Mouse (Mus musculus): ENCODE data around the gene Ltv1. TPM values are rescaled to one million over a fixed set of nuclear protein-coding genes. Genes with fewer than 3 reads are reported as not detected.

The Ltv1 gene
- 32.6 and 37.8 TPM in 2 replicates for polyA plus RNA-seq (2015; fragmentation: Nextera tagmentation; extraction: Ambion mirVana)

DNA sequence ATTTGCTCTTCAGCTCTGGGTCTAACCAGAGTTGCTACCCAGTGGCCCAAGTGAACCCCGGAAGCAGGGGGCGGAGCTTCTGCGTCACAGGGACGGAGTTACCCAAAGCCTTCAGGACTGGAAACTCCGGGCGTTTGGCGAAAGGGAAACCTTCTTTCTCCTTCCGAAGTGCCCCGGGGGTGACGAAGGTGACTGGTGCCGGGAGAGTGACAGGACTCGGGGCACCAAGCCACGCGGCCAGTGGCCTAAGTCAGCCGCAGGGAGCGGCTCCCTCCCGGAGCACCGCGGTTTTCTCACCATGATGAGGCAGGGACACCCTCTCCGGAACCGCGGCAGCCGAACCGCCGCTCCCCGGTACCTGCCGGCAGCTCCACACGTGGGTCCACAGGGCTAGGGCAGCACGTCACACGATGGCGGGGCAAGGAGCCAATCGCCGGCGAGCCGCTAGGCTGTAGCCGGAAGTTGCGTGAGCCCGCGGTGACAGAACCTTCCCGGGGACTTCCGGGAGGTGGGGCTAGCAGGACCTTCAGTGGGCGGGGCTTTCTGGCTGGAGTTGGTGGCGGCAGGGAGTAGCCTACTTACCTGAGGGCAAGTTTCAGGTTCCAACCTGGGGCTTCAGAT, at the start of gene Ltv1:
Gene Ltv1 (minus strand): TSS at position 438 of the 621 bp plus-strand sequence.
- peaks cover 8% of the 10 kb centered on the region for H3K4me1 ChIP-seq
- peak within 1 kb of the TSS; percentile 52 for H3K4me2 ChIP-seq (replicated peaks)
- no peaks in the 10 kb centered on the region for H3K9me3 ChIP-seq
- H3K4me3 ChIP-seq: peak within 1 kb of the TSS; percentile 99
- H3K9ac ChIP-seq (replicated peaks): peak within 1 kb of the TSS; percentile 81
- H3K27me3 ChIP-seq: no peaks in the 10 kb centered on the region
- peak within 1 kb of the TSS; percentile 60 for H3K27ac ChIP-seq (replicated peaks)
- peaks cover 17% of the 10 kb centered on the region; the same call in 1 of the 2 replicates for H3K36me3 ChIP-seq
- WGBS: under 1% methylated on average over 43 of the region's 43 CpGs
- ATAC-seq (replicated peaks): peak; percentile 100

DNA sequence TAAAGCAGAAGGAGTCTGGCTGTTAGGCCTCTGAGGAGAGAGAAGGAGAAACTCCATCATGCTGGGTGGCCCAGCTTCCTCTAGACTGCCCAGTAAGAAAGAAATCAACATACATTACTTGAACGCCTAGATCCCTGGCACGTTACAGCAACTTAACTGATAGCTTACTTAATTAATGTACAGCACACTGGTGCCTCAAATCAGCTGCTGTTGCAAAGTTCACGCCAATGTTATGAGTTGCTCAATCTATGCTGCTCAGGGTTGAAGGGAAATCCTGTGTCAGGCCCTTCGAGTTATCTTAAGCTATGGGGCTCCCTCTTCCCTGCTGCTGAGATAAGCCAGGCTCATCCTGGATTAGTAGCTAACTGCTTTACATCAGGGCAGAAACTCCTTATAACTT, 47.5 kb upstream of the Ltv1 start:
- no peak overlapping the region for H3K4me3 ChIP-seq
- no peaks in the 10 kb centered on the region for H3K9me3 ChIP-seq
- 73% methylated on average over 4 of the region's 4 CpGs for WGBS
- no peaks in the 10 kb centered on the region for H3K27me3 ChIP-seq
- H3K9ac ChIP-seq (replicated peaks): no peak overlapping the region
- no peaks in the 10 kb centered on the region for H3K36me3 ChIP-seq
- no peaks in the 10 kb centered on the region for H3K4me1 ChIP-seq
- H3K27ac ChIP-seq (replicated peaks): no peak overlapping the region
- no peak overlapping the region for H3K4me2 ChIP-seq (replicated peaks)
- ATAC-seq (replicated peaks): no peak

DNA sequence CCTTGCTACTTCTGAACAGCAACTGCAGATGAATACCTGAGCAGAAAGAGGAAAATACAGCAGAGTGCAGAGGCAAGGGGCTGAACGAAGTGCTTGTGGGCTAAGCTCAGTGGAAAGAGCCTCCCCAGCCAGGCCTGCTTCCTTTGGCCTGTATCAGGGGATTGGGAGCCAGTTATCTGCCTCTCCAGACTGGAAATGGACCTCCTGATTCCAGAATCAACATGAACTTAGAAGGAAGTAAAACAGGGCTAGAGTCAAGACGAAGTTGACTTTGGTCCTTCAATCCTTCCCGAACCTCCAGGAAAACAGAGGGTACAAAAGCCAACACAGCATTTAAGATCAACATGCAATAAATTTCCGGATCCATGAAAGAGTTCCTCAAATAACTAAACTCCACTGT, 45.2 kb upstream of the Ltv1 start:
- ATAC-seq (replicated peaks): no peak
- Histone ChIP-seq H3K36me3 (no peaks in the 10 kb centered on the region), H3K27ac (replicated peaks) (no peak overlapping the region), H3K4me3 (no peak overlapping the region), H3K9me3 (no peaks in the 10 kb centered on the region), H3K4me1 (no peaks in the 10 kb centered on the region), H3K9ac (replicated peaks) (no peak overlapping the region), H3K27me3 (no peaks in the 10 kb centered on the region), H3K4me2 (replicated peaks) (no peak overlapping the region)
- WGBS: 95% methylated on average over 4 of the region's 4 CpGs

DNA sequence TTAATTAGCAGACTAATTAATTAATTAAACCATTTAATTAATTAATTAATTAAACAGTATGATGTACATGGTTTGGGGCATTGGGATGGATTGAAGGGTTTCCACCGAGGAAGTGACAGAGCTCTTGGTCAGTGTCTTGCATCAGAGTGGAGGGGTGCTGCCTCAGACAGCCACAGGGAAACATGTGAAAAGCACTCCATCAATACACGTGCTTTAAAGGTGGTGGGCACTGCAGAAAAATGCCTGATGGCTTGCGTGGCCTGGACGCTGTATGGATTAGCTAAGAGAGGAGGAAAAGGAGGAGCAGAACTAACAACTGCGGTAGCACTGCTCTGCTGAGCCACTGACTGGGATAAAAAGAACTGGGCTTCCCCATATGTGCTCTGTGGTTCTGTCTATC, 43.9 kb upstream of the Ltv1 start:
- Histone ChIP-seq H3K4me1 (no peaks in the 10 kb centered on the region), H3K4me2 (replicated peaks) (no peak overlapping the region), H3K27ac (replicated peaks) (no peak overlapping the region), H3K9me3 (no peaks in the 10 kb centered on the region), H3K4me3 (no peak overlapping the region), H3K27me3 (no peaks in the 10 kb centered on the region), H3K36me3 (no peaks in the 10 kb centered on the region), H3K9ac (replicated peaks) (no peak overlapping the region)
- ATAC-seq (replicated peaks): no peak; the same call in 1 of the 2 replicates
- WGBS: 81% methylated on average over 5 of the region's 5 CpGs

DNA sequence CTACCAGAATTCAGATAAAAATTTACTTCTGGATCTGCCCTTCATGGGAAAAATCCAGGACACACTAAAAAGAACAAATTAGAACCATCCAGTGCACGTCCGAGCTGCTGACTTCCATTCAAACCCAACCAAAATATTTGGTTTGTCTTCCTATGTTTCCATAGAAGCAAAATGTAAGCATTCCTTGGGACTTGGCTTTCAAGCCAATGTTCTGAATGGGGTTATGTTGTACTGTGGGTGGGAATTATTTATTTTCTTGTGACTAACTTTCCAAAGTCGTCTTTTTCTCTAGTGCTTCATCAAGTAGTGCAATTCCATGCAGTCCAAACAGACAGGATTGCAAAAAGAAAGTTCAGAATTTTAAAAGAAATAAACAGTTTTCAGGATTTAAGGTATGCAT, 41.5 kb upstream of the Ltv1 start:
- Histone ChIP-seq H3K4me3 (no peak overlapping the region), H3K4me2 (replicated peaks) (no peak overlapping the region), H3K9me3 (no peaks in the 10 kb centered on the region), H3K4me1 (no peaks in the 10 kb centered on the region), H3K27me3 (no peaks in the 10 kb centered on the region), H3K9ac (replicated peaks) (no peak overlapping the region), H3K27ac (replicated peaks) (no peak overlapping the region), H3K36me3 (no peaks in the 10 kb centered on the region)
- 67% methylated on average over 3 of the region's 3 CpGs for WGBS
- ATAC-seq (replicated peaks): no peak

DNA sequence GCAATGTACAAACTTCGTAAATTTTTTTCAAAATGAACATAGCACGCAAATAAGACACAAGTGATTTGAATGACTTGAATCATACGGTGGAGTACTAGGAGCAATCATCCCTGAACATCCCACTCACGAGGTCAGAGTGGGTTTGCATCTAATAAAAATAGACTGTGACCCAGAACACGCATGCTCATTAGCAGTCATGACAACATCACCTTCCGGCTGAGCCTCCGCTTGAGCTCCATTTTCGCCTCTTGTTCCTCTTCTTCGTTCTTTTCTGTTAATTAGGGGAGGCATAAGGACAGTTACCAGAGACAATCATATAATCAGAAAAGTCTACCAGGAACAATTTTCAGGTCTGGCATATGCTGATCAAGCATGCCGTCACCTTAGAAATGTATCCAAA, 41.0 kb upstream of the Ltv1 start:
- H3K9ac ChIP-seq (replicated peaks): no peak overlapping the region
- no peak for ATAC-seq (replicated peaks)
- no peaks in the 10 kb centered on the region for H3K9me3 ChIP-seq
- no peaks in the 10 kb centered on the region for H3K27me3 ChIP-seq
- H3K36me3 ChIP-seq: no peaks in the 10 kb centered on the region
- H3K4me1 ChIP-seq: no peaks in the 10 kb centered on the region
- no peak overlapping the region for H3K4me3 ChIP-seq
- 69% methylated on average over 10 of the region's 10 CpGs for WGBS
- no peak overlapping the region for H3K27ac ChIP-seq (replicated peaks)
- H3K4me2 ChIP-seq (replicated peaks): no peak overlapping the region

DNA sequence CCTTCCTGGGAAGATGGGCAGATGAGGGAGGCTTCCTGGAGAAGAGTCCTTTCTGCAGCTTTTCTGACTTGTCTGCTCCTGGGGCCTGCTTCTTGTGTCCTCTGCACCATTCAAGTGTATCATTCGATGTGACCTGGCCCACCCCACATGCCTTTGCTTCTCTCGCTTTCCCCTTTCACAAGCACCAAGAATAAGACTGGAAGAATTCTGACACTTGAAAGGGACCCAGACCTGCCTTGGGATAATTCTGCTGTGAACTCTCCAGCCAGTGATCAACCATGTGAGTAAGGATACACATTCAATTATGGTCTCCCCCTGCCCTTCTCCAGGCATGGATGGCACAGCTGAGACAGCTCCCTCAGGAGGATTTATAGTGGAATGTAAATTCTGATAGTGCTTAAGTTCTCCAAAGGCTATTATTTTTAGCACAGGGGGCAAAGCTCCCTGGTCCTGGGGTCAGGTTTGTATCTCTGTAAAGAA, 40.2 kb upstream of the Ltv1 start:
- Histone ChIP-seq H3K4me1 (no peaks in the 10 kb centered on the region), H3K9ac (replicated peaks) (no peak overlapping the region), H3K4me2 (replicated peaks) (no peak overlapping the region), H3K36me3 (no peaks in the 10 kb centered on the region), H3K9me3 (no peaks in the 10 kb centered on the region), H3K27me3 (no peaks in the 10 kb centered on the region), H3K27ac (replicated peaks) (no peak overlapping the region), H3K4me3 (no peak overlapping the region)
- 48% methylated on average over 2 of the region's 2 CpGs for WGBS
- no peak for ATAC-seq (replicated peaks)

DNA sequence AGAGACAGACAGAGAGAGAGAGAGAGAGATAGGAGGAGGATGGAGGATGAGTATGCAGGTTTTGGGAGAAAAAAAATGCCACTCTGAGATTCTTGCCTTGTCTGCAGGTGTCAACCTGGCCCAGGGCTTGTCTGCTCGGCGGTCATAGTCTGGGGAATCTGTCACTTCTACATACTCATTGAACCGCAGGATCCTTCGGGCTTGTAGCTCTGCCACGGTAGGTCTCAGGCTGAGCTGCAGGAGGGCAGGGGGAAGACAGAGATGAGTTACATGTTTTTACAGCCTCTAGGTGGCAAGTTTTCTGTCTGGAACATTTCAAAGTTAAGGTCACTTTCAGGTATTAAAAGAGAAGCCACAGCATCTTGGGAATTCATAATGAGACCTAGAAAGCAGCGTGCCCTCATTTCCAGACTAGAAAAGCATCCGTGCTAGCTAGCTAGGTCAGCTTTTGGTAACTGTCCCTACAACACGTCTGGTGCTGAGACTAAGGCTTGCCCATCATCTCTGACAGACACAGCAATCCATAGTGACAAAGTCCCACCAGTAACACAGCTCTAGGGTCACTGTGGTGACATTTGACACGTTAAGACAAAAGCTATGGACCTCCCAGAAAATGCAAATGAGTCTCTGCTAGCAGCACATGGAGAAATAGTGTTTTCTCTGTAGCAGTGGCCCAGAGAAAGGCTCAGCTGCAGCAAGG, 39.6 kb upstream of the Ltv1 start:
- Histone ChIP-seq H3K36me3 (no peaks in the 10 kb centered on the region), H3K9ac (replicated peaks) (no peak overlapping the region), H3K27me3 (no peaks in the 10 kb centered on the region), H3K27ac (replicated peaks) (no peak overlapping the region), H3K9me3 (no peaks in the 10 kb centered on the region), H3K4me2 (replicated peaks) (no peak overlapping the region), H3K4me1 (no peaks in the 10 kb centered on the region), H3K4me3 (no peak overlapping the region)
- no peak for ATAC-seq (replicated peaks)
- WGBS: 58% methylated on average over 9 of the region's 9 CpGs

DNA sequence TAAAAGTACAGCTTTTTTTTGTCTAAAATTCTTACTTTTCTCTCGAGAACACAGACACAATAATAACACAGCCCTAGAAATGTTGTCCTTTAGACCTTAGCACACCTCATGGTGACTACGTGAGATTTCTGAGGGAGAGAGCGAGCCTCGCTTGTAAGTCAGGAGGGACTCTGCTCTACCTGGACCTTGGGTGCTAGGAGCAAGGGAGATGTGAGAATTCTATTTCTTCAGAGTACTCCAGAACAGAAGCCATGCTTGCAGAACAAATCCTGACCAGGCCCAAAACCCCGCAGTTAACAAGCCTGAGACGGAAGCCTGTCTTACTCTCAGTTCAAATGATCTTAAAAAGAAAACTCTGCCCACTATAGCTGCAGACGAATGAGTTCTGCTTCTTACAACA, 37.7 kb upstream of the Ltv1 start:
- H3K9me3 ChIP-seq: no peaks in the 10 kb centered on the region

DNA sequence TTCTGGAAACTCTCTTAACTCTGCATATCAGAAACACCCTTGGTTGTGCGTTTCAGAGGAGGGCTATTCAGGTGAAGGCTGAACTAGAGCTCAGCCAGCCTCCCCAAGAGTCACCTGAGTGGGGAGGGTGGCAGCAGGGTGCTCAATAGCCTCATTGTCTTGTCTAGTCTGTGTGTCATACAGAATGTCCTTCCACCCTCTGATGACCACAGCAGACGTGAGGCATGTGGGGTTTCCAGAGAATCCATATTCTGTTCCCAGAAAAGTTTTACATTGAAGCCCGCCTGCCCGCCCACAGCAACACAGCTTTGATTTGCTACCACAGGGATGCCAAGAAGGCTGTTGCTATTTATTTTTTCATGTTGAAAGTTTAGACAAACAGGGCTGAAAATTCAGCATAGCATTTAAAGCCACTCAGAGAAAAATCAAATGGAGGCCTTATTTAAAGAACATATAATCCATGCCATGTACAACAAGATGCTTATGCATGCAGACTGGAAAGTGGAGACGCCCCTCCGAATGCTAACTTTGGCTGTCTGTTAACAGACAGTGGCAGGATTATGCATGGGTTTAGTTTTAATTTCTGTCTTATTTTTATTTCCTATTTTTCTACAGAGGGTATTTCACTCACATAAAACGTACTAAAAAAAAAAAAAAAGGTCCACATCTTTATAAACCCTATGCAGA, 32.6 kb upstream of the Ltv1 start:
- no peak overlapping the region for H3K4me3 ChIP-seq
- no peaks in the 10 kb centered on the region for H3K36me3 ChIP-seq
- ATAC-seq (replicated peaks): no peak
- no peak overlapping the region for H3K9ac ChIP-seq (replicated peaks)
- no peaks in the 10 kb centered on the region for H3K27me3 ChIP-seq
- H3K27ac ChIP-seq (replicated peaks): no peak overlapping the region
- WGBS: 85% methylated on average over 7 of the region's 7 CpGs
- no peaks in the 10 kb centered on the region for H3K4me1 ChIP-seq
- no peak overlapping the region for H3K4me2 ChIP-seq (replicated peaks)
- no peaks in the 10 kb centered on the region for H3K9me3 ChIP-seq

More for the DNA sequence above, 37.7 kb upstream of the Ltv1 start:
- H3K27ac ChIP-seq (replicated peaks): no peak overlapping the region
- H3K36me3 ChIP-seq: no peaks in the 10 kb centered on the region
- H3K27me3 ChIP-seq: no peaks in the 10 kb centered on the region
- H3K4me2 ChIP-seq (replicated peaks): no peak overlapping the region
- ATAC-seq (replicated peaks): no peak
- H3K4me1 ChIP-seq: no peaks in the 10 kb centered on the region
- H3K4me3 ChIP-seq: no peak overlapping the region
- 89% methylated on average over 7 of the region's 7 CpGs for WGBS
- no peak overlapping the region for H3K9ac ChIP-seq (replicated peaks)

DNA sequence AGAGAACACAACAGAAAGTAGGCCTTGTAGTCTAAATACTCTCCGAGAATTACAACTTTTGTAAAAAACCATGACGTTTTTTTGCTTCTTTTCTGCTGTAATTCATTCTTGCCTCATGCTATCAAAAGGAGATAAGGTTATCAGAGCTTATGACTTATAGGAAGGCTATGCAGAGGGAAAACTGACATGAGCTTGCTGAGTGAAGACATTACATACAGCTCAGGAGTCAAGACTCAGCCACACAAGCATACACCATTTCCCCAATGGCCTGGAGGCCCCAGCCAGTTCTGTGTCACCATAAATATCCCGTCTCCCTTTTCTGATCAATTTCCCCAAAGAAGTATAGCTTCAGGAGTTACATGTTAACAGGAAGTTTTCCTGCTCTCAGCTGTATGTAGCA, 29.2 kb upstream of the Ltv1 start:
- Histone ChIP-seq H3K9me3 (no peaks in the 10 kb centered on the region), H3K9ac (replicated peaks) (no peak overlapping the region), H3K36me3 (no peaks in the 10 kb centered on the region), H3K27me3 (no peaks in the 10 kb centered on the region), H3K27ac (replicated peaks) (no peak overlapping the region), H3K4me1 (no peaks in the 10 kb centered on the region), H3K4me3 (no peak overlapping the region), H3K4me2 (replicated peaks) (no peak overlapping the region)
- ATAC-seq (replicated peaks): no peak
- 91% methylated on average over 3 of the region's 3 CpGs for WGBS

DNA sequence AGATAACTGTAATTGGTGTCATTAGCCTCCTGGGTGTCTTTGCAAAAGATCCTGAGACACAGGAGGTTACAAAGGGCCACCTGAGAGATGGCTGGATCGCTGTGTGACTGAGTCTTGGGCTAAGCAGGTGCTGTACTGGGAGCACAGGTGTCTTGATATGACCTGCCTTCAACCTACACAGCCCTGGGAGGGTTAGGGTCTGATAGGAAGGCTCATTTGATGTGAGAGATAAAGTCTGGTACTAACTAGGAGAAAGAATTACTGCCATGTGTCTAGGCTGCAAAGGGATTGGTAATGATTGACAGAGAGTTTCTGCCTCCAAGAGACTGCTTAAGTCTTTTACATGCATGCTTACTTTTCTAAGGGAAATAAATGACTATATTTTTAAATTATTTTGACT, 27.1 kb upstream of the Ltv1 start:
- Histone ChIP-seq H3K27ac (replicated peaks) (no peak overlapping the region), H3K4me2 (replicated peaks) (no peak overlapping the region), H3K4me1 (no peaks in the 10 kb centered on the region), H3K36me3 (no peaks in the 10 kb centered on the region), H3K9ac (replicated peaks) (no peak overlapping the region), H3K9me3 (no peaks in the 10 kb centered on the region), H3K27me3 (no peaks in the 10 kb centered on the region), H3K4me3 (no peak overlapping the region)
- 75% methylated on average over 1 of the region's 1 CpGs for WGBS
- no peak for ATAC-seq (replicated peaks)

Data from forebrain, embryonic 15.5 days (tissue).